Mouse (Mus musculus) gastrocnemius, postnatal 36 days (tissue): ENCODE data around the gene Gm5129. TPM values are rescaled to one million over a fixed set of nuclear protein-coding genes. Genes with fewer than 3 reads are reported as not detected.
"Not testable (repeated sequence)": the region's sequence is repeated elsewhere in the genome, so short reads cannot be mapped to it uniquely, and the experiment has no call there.

ENCODE experiments used
- DNase-seq, 2 experiments: peaks; one replicate each; pipeline ENCODE4 v3.0.0; 2022
- intact Hi-C: fragments of 180-260 bp; cut with DNase I; formaldehyde crosslinking; loops from one replicate; pipeline ENCODE4 v1.15.1; 2025
- total RNA-seq, 2 experiments: library from RNA; stranded (reverse); gene quantifications; 2 replicates each; pipeline ENCODE4 v1.2.3; 2021

Gm5129 gene
- total RNA-seq, 2 experiments from 2014 or later, result not detected

- no peak for DNase-seq
- intact Hi-C loops, result loop anchor here (10.0 kb wide), 1 partner anchor 280 kb away; the partner anchor contains the start of gene Il6
These were observed 765 bp downstream of the Gm5129 start for GRCm38 (mm10) chr5:29734831-29735510.

- DNase-seq, intact Hi-C loops: not testable (repeated sequence)
These were observed 9.7 kb downstream of the Gm5129 start for GRCm38 (mm10) chr5:29726070-29726469.

- intact Hi-C loops, result no loop called here
- DNase-seq, result no peak
These were observed 10.4 kb downstream of the Gm5129 start for GRCm38 (mm10) chr5:29725369-29725768.

- intact Hi-C loops, result no loop called here
- DNase-seq, result no peak
These were observed 14.6 kb downstream of the Gm5129 start for GRCm38 (mm10) chr5:29721159-29721558.

- intact Hi-C loops, result no loop called here
- no peak for DNase-seq
These were observed 22.8 kb downstream of the Gm5129 start for GRCm38 (mm10) chr5:29712906-29713305.

GRCm38 (mm10) chr5:29711631-29712030 is 24.1 kb downstream of the Gm5129 start:
- DNase-seq, result no peak
- intact Hi-C loops, result no loop called here

- intact Hi-C loops, result no loop called here
- no peak for DNase-seq
These were observed 27.5 kb downstream of the Gm5129 start for GRCm38 (mm10) chr5:29708258-29708657.

- no peak for DNase-seq
- intact Hi-C loops, result no loop called here
These were observed 28.5 kb downstream of the Gm5129 start for GRCm38 (mm10) chr5:29707241-29707640.

- DNase-seq, result no peak
These were observed 36.1 kb downstream of the Gm5129 start for GRCm38 (mm10) chr5:29699520-29700202.

GRCm38 (mm10) chr5:29698493-29698892 is 37.2 kb downstream of the Gm5129 start:
- DNase-seq, result no peak
- intact Hi-C loops, result no loop called here

More at GRCm38 (mm10) chr5:29699520-29700202, 36.1 kb downstream of the Gm5129 start:
- intact Hi-C loops, result loop anchor here (1.0 kb wide), 1 partner anchor 57 kb away; no protein-coding TSS in a partner anchor

GRCm38 (mm10) chr5:29688352-29688751 is 47.4 kb downstream of the Gm5129 start:
- no peak for DNase-seq
- intact Hi-C loops, result loop anchor here (5.0 kb wide), 1 partner anchor 301 kb away; no protein-coding TSS in a partner anchor

GRCm38 (mm10) chr5:29687671-29688070 is 48.1 kb downstream of the Gm5129 start:
- intact Hi-C loops, result loop anchor here (5.0 kb wide), 1 partner anchor 300 kb away; no protein-coding TSS in a partner anchor
- DNase-seq, result no peak

Other genes with a start within 250 kb of the Gm5129 start
- 10 to 100 TPM; 34.7 to 34.9 TPM for gene Ube3c, start 166.7 kb downstream of the Gm5129 start, total RNA-seq
- gene Dnajb6, start 248 bp downstream of the Gm5129 start, total RNA-seq, result 10 to 100 TPM; 62.7 to 66.2 TPM